Mouse (Mus musculus) kidney, embryonic 16.5 days (tissue): ENCODE results near the gene A4galt. TPM values are rescaled to one million over a fixed set of nuclear protein-coding genes. Genes with fewer than 3 reads are reported as not detected.

Experiments
- ATAC-seq: fragments of 200-750 bp; cut with Nextera tagmentation; 2 replicates; pipeline ENCODE4 v1.8.0; 2017; ENCODE audit warnings: moderate TSS enrichment; ENCODE audit not compliant: low FRiP score, low TSS enrichment
- H3K27ac ChIP-seq: fragments of 300-500 bp; sonication (generic); 2 replicates; pipeline ENCODE4 v1.5.1; 2014; ENCODE audit warnings: low read length
- H3K27me3 ChIP-seq: fragments of 300-500 bp; sonication (generic); 2 replicates; pipeline ENCODE4 v1.6.1; 2014; ENCODE audit warnings: low read length, control low read depth, mixed read lengths; ENCODE audit not compliant: insufficient read depth
- H3K36me3 ChIP-seq: fragments of 300-500 bp; sonication (generic); 2 replicates; pipeline ENCODE4 v1.6.1; 2014; ENCODE audit warnings: low read length, control low read depth, mixed read lengths; ENCODE audit not compliant: insufficient read depth
- H3K4me1 ChIP-seq: fragments of 300-500 bp; sonication (generic); 2 replicates; pipeline ENCODE4 v1.6.1; 2014; ENCODE audit warnings: low read length, control low read depth, mixed read lengths; ENCODE audit not compliant: insufficient read depth
- H3K4me2 ChIP-seq: fragments of 300-500 bp; sonication (generic); replicated peaks from 2 replicates; pipeline ENCODE4 v1.6.1; 2014; ENCODE audit warnings: low read depth, low read length
- H3K4me3 ChIP-seq: fragments of 300-500 bp; sonication (generic); 2 replicates; pipeline ENCODE4 v1.5.1; 2014; ENCODE audit warnings: mild to moderate bottlenecking, low read length
- H3K9ac ChIP-seq: fragments of 300-500 bp; sonication (generic); replicated peaks from 2 replicates; pipeline ENCODE4 v1.6.1; 2014; ENCODE audit warnings: low read length
- H3K9me3 ChIP-seq: fragments of 300-500 bp; sonication (generic); 2 replicates; pipeline ENCODE4 v1.6.1; 2016; ENCODE audit warnings: low read length, control low read depth
- WGBS: fragments of 180-500 bp; shearing (Covaris S2); extraction: QIAGEN DNeasy Blood & Tissue Kit; methylation state at CpG from one replicate; pipeline ENCODE4 v1.1.7; 2014; 5-methylcytosine and 5-hydroxymethylcytosine counted together
- polyA plus RNA-seq: library from polyadenylated mRNA; unstranded; fragments of >200 nt; fragmentation: Nextera tagmentation; extraction: Ambion mirVana; gene quantifications from 2 replicates; pipeline ENCODE4 v1.2.1, GENCODE M21; 2015

A4galt gene
- 22.9 and 26.8 TPM in 2 replicates for polyA plus RNA-seq

DNA sequence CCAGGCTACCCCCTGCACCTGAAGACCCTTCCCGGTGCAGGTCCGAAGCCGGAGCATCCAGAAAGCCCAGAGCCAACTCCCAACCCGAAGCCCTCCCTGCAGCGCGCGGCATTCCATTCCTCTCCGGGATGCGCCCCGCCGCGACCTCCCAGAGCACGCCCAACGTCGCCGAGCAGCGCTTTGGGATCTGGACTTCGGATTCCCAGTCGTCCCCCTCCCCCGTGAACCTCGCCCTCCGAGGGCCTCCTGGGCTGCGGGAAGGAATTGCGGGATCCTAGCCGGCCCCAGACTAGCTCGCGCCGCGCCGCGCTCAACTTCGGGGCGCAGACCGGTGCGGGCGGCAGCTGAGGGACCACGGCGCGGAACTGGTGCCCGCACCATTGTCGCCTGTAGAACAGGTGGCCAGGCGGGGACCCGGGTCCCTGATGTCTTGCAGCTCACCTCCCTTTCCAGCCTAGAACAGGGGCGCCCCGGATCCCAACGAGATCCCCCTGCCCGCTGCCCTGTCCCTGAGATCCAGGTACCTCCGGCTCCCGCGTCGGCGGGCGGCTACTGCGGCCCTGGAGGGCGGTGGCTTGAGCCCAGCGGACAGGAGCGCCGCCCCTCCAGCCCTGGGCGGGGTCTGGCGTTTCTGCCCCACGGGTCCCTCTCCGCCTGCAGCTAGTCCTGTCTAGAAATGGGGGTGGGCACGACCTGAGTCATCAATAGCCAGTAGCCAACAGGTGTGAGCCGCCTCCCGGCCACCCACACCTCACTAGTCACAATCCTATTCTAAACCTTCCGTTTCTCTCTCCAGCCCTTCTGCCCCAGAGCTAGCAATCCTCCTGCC lies at the start of gene A4galt:
Gene A4galt (minus strand): TSS at position 599 of the 829 bp plus-strand sequence.
- H3K9me3 ChIP-seq, result no peaks in the 10 kb centered on the region
- peak within 1 kb of the TSS; percentile 69 for H3K4me3 ChIP-seq
- 2% methylated on average over 62 of the region's 66 CpGs for WGBS
- peaks cover 16% of the 10 kb centered on the region for H3K27me3 ChIP-seq
- H3K4me1 ChIP-seq, result peaks cover 13% of the 10 kb centered on the region; the same call in 1 of the 2 replicates
- H3K4me2 ChIP-seq, result peak within 1 kb of the TSS; percentile 92
- peak; percentile 66 for ATAC-seq
- H3K27ac ChIP-seq, result peak within 1 kb of the TSS; percentile 65
- no peaks in the 10 kb centered on the region for H3K36me3 ChIP-seq
- peak within 1 kb of the TSS; percentile 79 for H3K9ac ChIP-seq

GRCm38 (mm10) chr15:83299916-83300582 lies 48.5 kb upstream of the A4galt start:
- Histone ChIP-seq H3K36me3 (peaks cover 6% of the 10 kb centered on the region; the same call in 1 of the 2 replicates), H3K4me1 (peaks cover 22% of the 10 kb centered on the region), H3K9ac (no peak overlapping the region), H3K27me3 (no peaks in the 10 kb centered on the region), H3K4me2 (no peak overlapping the region), H3K4me3 (no peak overlapping the region), H3K9me3 (no peaks in the 10 kb centered on the region), H3K27ac (peak overlapping the region; percentile 52; the same call in 1 of the 2 replicates)
- no peak for ATAC-seq
- WGBS, result 49% methylated on average over 10 of the region's 10 CpGs

- Histone ChIP-seq H3K36me3 (peaks cover 6% of the 10 kb centered on the region; the same call in 1 of the 2 replicates), H3K9ac (no peak overlapping the region), H3K9me3 (no peaks in the 10 kb centered on the region), H3K27me3 (no peaks in the 10 kb centered on the region), H3K27ac (no peak overlapping the region), H3K4me2 (no peak overlapping the region), H3K4me3 (no peak overlapping the region), H3K4me1 (peaks cover 24% of the 10 kb centered on the region)
- no peak for ATAC-seq
- WGBS, result 87% methylated on average over 7 of the region's 7 CpGs
Observed at GRCm38 (mm10) chr15:83299450-83299849, 47.9 kb upstream of the A4galt start.

GRCm38 (mm10) chr15:83298810-83299209 lies 47.2 kb upstream of the A4galt start:
- Histone ChIP-seq H3K27ac (no peak overlapping the region), H3K4me3 (no peak overlapping the region), H3K27me3 (no peaks in the 10 kb centered on the region), H3K4me2 (no peak overlapping the region), H3K9me3 (no peaks in the 10 kb centered on the region), H3K4me1 (peaks cover 30% of the 10 kb centered on the region), H3K9ac (no peak overlapping the region), H3K36me3 (peaks cover 6% of the 10 kb centered on the region; the same call in 1 of the 2 replicates)
- ATAC-seq, result no peak
- WGBS, result 98% methylated on average over 2 of the region's 2 CpGs

DNA sequence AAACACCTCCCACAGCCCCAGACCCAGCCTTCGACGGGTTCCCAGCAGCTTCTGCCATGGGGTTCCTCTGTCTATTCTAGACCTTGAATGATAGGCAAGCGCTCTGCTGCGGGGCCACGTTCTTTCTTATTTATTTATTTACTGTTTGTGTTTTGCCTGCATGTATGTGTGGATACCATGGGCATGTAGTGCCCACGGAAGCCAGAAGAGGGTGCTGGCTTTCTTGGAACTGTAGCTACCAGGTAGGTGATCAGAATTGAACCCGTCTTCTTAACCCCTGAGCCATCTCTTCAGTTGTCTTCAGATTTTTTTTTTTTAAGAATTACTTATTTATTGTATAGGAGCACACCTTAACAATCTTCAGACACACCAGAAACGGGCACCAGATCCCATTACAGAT lies 46.7 kb upstream of the A4galt start:
- Histone ChIP-seq H3K9ac (no peak overlapping the region), H3K4me2 (no peak overlapping the region), H3K27ac (no peak overlapping the region), H3K4me3 (no peak overlapping the region), H3K36me3 (peaks cover 6% of the 10 kb centered on the region; the same call in 1 of the 2 replicates), H3K9me3 (no peaks in the 10 kb centered on the region), H3K4me1 (peaks cover 35% of the 10 kb centered on the region), H3K27me3 (no peaks in the 10 kb centered on the region)
- WGBS, result 91% methylated on average over 8 of the region's 8 CpGs
- no peak for ATAC-seq

DNA sequence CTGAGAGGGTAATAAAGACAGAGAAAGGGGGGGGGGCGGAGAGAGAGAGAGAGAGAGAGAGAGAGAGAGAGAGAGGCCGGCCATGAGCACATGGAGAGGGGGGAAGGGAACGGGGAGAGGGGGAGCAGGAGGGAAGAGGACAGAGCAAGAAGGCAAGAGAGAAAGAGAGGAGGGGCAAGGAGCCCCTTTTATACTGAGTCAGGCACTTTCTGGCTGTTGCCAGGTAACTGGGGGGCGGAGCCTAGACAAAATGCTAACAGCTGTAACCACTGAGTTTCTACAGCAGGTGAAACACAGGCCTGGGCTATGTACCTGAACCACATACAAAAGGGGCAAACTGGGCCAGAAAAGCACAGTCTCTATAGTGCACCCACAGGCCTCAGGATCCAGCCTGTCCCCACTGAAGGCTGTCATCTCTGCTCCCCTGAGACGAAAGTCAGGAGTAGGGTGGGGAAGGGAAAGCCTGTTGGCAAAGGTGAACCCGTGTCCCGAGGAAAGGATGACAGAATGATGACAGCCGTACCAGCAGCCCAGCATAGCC lies 45.3 kb upstream of the A4galt start:
- no peak overlapping the region for H3K9ac ChIP-seq
- no peaks in the 10 kb centered on the region for H3K27me3 ChIP-seq
- H3K4me1 ChIP-seq, result peaks cover 49% of the 10 kb centered on the region
- H3K36me3 ChIP-seq, result peaks cover 6% of the 10 kb centered on the region; the same call in 1 of the 2 replicates
- no peaks in the 10 kb centered on the region for H3K9me3 ChIP-seq
- no peak overlapping the region for H3K4me3 ChIP-seq
- WGBS, result 58% methylated on average over 7 of the region's 8 CpGs
- H3K4me2 ChIP-seq, result no peak overlapping the region
- no peak overlapping the region for H3K27ac ChIP-seq
- peak; percentile 57; the same call in 1 of the 2 replicates for ATAC-seq

DNA sequence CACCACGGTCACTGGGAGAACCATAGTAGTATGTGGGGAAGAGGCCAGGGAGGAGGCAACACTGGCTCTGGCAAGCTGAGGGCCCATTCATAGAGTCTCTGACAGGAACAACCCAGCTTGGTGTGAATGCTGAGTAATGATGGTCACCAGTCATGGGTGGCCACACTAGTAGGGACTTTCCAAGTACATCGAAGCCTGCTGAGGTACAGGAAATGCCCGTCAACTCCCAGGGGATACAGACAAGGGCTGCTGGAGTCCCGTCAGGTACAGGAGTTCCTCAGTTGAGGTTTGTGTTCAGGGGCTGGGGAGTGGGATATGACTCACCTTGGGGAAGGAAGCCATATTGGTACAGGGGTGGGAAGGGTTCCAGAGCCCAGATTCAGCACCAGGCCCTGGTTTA lies 44.5 kb upstream of the A4galt start:
- no peaks in the 10 kb centered on the region for H3K9me3 ChIP-seq
- peaks cover 6% of the 10 kb centered on the region; the same call in 1 of the 2 replicates for H3K36me3 ChIP-seq
- H3K27me3 ChIP-seq, result no peaks in the 10 kb centered on the region
- peaks cover 47% of the 10 kb centered on the region for H3K4me1 ChIP-seq
- ATAC-seq, result no peak
- H3K27ac ChIP-seq, result no peak overlapping the region
- H3K9ac ChIP-seq, result no peak overlapping the region
- H3K4me3 ChIP-seq, result no peak overlapping the region
- no peak overlapping the region for H3K4me2 ChIP-seq
- 84% methylated on average over 4 of the region's 4 CpGs for WGBS

GRCm38 (mm10) chr15:83294954-83295353 lies 43.4 kb upstream of the A4galt start:
- ATAC-seq, result no peak
- Histone ChIP-seq H3K27ac (no peak overlapping the region), H3K9ac (no peak overlapping the region), H3K27me3 (no peaks in the 10 kb centered on the region), H3K4me1 (peaks cover 38% of the 10 kb centered on the region), H3K9me3 (no peaks in the 10 kb centered on the region), H3K4me3 (no peak overlapping the region), H3K4me2 (no peak overlapping the region), H3K36me3 (peaks cover 6% of the 10 kb centered on the region; the same call in 1 of the 2 replicates)
- WGBS, result 77% methylated on average over 3 of the region's 3 CpGs

GRCm38 (mm10) chr15:83293706-83294645 lies 42.4 kb upstream of the A4galt start:
- ATAC-seq, result no peak
- WGBS, result 71% methylated on average over 8 of the region's 8 CpGs
- Histone ChIP-seq H3K4me1 (peaks cover 38% of the 10 kb centered on the region), H3K36me3 (no peaks in the 10 kb centered on the region), H3K4me2 (no peak overlapping the region), H3K4me3 (no peak overlapping the region), H3K9me3 (no peaks in the 10 kb centered on the region), H3K27ac (peak overlapping the region; percentile 59), H3K27me3 (no peaks in the 10 kb centered on the region), H3K9ac (no peak overlapping the region)
